Mouse (Mus musculus): Measurements from ENCODE around the gene Gmfb. TPM values are rescaled to one million over a fixed set of nuclear protein-coding genes. Genes with fewer than 3 reads are reported as not detected.

Gene Gmfb
- total and polyA plus RNA-seq, 3 experiments: 27.2 to 97.6 (median 70.1) TPM

DNA sequence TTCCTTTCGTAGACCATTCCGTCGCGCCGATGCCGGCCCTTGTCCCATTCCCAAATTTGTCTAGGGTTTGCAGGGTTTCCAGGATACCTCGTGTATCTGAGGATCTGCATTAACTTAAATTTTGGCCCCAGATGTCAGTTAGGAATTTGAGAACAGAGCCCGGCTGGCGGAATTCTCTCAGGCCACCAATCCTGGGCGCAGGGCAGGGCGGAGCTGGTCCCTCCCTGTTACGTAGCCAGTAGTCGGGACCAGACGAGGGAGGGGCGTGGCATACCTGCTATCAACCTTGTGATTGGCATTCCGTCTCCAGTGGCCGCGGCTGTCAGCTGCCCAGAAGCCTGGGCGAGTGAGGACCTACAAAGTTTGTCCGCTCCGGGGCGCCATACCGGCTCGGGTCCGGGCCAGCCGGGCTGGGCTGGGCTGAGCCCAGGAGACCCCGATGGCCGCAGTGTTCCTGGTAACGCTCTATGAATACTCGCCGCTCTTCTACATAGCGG lies 9.8 kb upstream of the Gmfb start, which contains the start of gene Cgrrf1 (continued):
- TF ChIP-seq ZC3H11A (IDR thresholded peaks at IDR 0.05; ENCODE audit: low read depth, low read length) (no peak), NRF1 (IDR thresholded peaks at IDR 0.05; ENCODE audit: low read depth, low read length) (0 out of 2 replicates have a peak, but pooled peaks have one; percentile 18), CHD2 (IDR thresholded peaks at IDR 0.05; ENCODE audit: low read length) (no peak), TBP (conservative IDR thresholded peaks at IDR 0.05; ENCODE audit: low read depth, low read length) (no peak), MAX (IDR thresholded peaks at IDR 0.05; ENCODE audit: low read length) (no peak; the same call in 1 of the 2 replicates), JUN (IDR thresholded peaks at IDR 0.05; ENCODE audit: insufficient read depth, low read depth, low read length) (no peak), CTCF (conservative IDR thresholded peaks at IDR 0.05 in 1 of 2, IDR thresholded peaks at IDR 0.05 in 1 of 2; ENCODE audit: low read depth in 2 of 2, low read length in 2 of 2) (peak in 1 of 2 experiments; percentile 36; a peak in 1 of 4 replicates), E2F4 (IDR thresholded peaks at IDR 0.05; ENCODE audit: insufficient replicate concordance, low read depth, low read length) (no peak), RCOR1 (conservative IDR thresholded peaks at IDR 0.05; ENCODE audit: low read depth, low read length) (no peak)

- Histone ChIP-seq H3K27me3 (replicated peaks) (peaks cover 2% of the 10 kb centered on the region), H3K4me2 (ENCODE audit: insufficient read depth, low read depth, poor library complexity, severe bottlenecking) (peak overlapping the region; percentile 97), H3K4me1 (ENCODE audit: control insufficient read depth in 1 of 2, insufficient read depth in 2 of 2) (peaks cover 8 to 19% of the 10 kb centered on the region in 2 experiments), H3K9ac (ENCODE audit: insufficient read depth, low read depth) (peak overlapping the region; percentile 98), H3K9me3 (replicated peaks; ENCODE audit: low read length) (no peaks in the 10 kb centered on the region), H3K4me3 (replicated peaks in 1 of 3; ENCODE audit: low read depth in 2 of 3, low read length in 2 of 3, poor library complexity in 1 of 3) (peak overlapping the region; percentile 82 to 87 (median 85)), H3K36me3 (replicated peaks in 1 of 2; ENCODE audit: control insufficient read depth in 1 of 2, insufficient read depth in 1 of 2, low read length in 1 of 2) (peaks cover 4 to 16% of the 10 kb centered on the region in 2 experiments), H3K79me2 (replicated peaks; ENCODE audit: control insufficient read depth, extremely low read depth, insufficient read depth, poor library complexity, severe bottlenecking) (peaks cover 5% of the 10 kb centered on the region), H3K27ac (ENCODE audit: insufficient read depth, low read depth) (no peak overlapping the region)
- no peak for TF ChIP-seq IRF4 (IDR thresholded peaks at IDR 0.05; ENCODE audit: low read depth, low read length)
- no peak for TF ChIP-seq MXI1 (IDR thresholded peaks at IDR 0.05; ENCODE audit: low read depth, low read length)
- no peak for TF ChIP-seq JUN (IDR thresholded peaks at IDR 0.05; ENCODE audit: insufficient read depth, low read depth, low read length)
- peak; percentile 52 for TF ChIP-seq MYC (IDR thresholded peaks at IDR 0.05; ENCODE audit: low read depth, low read length)
- no peak for TF ChIP-seq PAX5 (IDR thresholded peaks at IDR 0.05; ENCODE audit: low read length)
- no peak for TF ChIP-seq JUND (conservative IDR thresholded peaks at IDR 0.05; ENCODE audit: low read depth, low read length)
- TF ChIP-seq ZNF384 (IDR thresholded peaks at IDR 0.05; ENCODE audit: low read depth, low read length): no peak
- peak; percentile 23; the same call in 1 of the 2 replicates for TF ChIP-seq HCFC1 (IDR thresholded peaks at IDR 0.05; ENCODE audit: low read depth, low read length)
- no peak for TF ChIP-seq NRF1 (IDR thresholded peaks at IDR 0.05; ENCODE audit: low read depth, low read length)
- TF ChIP-seq EP300 (IDR thresholded peaks at IDR 0.05; ENCODE audit: low read length): no peak
- no peak for TF ChIP-seq USF1 (IDR thresholded peaks at IDR 0.05; ENCODE audit: low read depth, low read length)
- TF ChIP-seq TBP (conservative IDR thresholded peaks at IDR 0.05; ENCODE audit: low read depth, low read length): 0 out of 2 replicates have a peak, but pooled peaks have one; percentile 45
- TF ChIP-seq MAFK (IDR thresholded peaks at IDR 0.05; ENCODE audit: insufficient replicate concordance, low read length): no peak
- TF ChIP-seq RAD21 (IDR thresholded peaks at IDR 0.05; ENCODE audit: low read depth, low read length): no peak
- no peak for TF ChIP-seq CHD1 (IDR thresholded peaks at IDR 0.05; ENCODE audit: low read depth, low read length)
- peak; percentile 67 for TF ChIP-seq ELF1 (IDR thresholded peaks at IDR 0.05; ENCODE audit: low read depth, low read length)
- TF ChIP-seq UBTF (IDR thresholded peaks at IDR 0.05; ENCODE audit: low read depth, low read length): no peak
- TF ChIP-seq MAX (IDR thresholded peaks at IDR 0.05; ENCODE audit: low read length): no peak
- dilution Hi-C loops (cut with MboI; ENCODE audit: extremely low pct_ligation_motif_present, extremely low pct_unique_long_range_greater_than_20kb, low sequenced_read_pairs) (no loop called here), in situ Hi-C loops (cut with MboI; ENCODE audit: low pct_ligation_motif_present, low pct_unique_long_range_greater_than_20kb, low sequenced_read_pairs) (no loop called here)
- no peak for DNase-seq (ENCODE audit: extremely low read depth)
Measured at GRCm38 (mm10) chr14:46831295-46831694, 9.3 kb upstream of the Gmfb start.

Measured in CH12.LX (cell line).